Mouse (Mus musculus) cerebellum, adult (tissue): ENCODE measurements around the gene E330021D16Rik.
"Not testable (repeated sequence)": the region's sequence is repeated elsewhere in the genome, so short reads cannot be mapped to it uniquely, and the experiment has no call there.

Experiments used
- ATAC-seq: cut with Nextera tagmentation; 2 replicates; pipeline ENCODE4 v1.9.2; 2017; ENCODE audit warnings: mild to moderate bottlenecking, moderate library complexity, mixed read lengths; ENCODE audit not compliant: insufficient number of reproducible peaks, low FRiP score, low TSS enrichment

Gene E330021D16Rik

DNA sequence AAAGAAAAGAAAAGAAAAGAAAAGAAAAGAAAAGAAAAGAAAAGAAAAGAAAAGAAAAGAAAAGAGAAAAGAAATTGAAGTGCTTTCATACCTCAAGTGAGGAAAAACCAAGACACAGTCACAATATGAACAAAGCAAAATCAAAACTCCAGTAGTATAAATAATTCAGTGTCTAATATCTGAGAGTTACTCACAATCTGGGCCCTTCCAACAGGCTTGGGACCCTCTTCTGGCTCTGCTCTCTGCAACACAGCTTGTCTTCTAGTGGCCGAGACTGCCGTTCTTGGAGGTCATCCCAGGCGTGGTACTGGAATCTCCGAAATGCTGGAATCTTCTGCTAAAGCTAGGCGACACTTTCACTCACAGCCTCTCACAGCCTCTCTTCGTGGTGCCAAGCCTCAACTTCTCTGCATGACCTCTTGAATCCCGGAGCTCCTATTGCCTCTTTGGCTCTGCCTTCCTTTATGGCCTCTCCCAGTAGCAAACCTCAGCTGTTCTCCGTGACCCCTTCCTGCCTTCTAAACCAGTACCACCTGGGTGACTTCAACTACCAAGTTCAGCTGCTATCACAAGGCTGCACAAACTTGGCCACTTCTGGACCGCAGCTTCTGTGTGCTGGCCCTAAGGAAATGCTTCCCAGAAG, at the start of gene E330021D16Rik:
Gene E330021D16Rik, minus strand, starts transcription at position 437 of the 643 bp plus-strand sequence.
- ATAC-seq, result no peak

DNA sequence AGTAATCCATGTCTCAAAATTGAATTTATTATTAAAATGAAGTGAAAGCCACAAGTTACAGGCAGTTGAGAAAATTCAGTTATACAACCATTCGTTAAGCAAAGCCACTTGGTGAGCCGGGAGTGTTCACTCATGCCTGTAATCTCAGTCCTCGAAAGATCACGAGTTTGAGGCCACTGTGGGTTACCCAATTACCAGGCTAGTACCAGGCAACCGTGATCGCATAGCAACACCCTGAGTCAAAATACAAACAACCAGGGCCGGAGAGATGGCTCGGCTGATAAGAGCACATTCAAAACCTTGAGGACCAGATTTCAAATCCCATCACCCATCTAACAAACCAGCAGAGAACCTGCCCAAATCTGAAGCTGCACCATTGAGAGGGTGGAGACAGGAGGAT, 49.7 kb upstream of the E330021D16Rik start:
- ATAC-seq, result no peak

DNA sequence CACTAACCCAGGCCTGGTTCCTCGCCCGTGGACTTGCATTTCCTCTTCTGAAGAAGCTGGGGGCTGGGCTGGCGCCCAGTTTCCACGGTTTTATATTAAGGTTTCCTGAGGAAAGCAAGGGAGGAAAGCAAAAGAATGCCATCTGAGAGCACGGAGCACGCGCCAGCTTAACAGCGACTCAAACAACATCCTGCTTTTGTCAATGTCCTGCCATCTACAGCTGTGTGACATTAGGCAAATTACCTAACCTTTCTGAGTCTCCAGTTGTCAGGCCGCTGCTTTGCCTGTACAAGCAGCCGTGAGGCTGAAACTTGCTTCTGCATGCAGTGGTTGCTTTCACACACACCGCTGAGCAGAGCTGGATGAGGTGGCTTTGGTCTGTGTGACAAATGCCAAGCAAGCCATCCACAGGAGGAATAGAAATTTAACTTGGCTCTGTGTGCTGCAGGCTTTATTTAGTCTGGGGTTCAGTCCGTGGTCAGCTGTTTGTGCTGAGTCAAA, 48.8 kb upstream of the E330021D16Rik start:
- no peak for ATAC-seq

DNA sequence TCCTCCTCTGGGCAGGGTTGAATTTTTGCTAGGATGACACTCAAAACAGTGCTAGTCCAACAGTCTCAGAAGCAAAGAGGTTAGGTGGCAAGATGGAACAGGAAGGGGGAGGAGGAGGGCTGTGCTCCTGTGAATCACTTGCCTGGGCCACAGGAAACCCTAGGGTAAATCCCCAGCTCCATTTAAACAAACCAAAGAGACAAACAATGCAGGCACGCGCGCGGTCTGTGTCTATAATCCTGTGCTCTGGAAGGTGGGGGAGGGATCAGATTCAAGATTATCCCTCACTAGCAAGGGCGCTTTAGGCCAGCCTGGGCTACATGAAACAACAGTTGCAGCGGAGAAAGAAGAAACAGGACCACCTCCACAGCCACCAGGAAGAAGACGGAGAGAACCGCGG, 48.1 kb upstream of the E330021D16Rik start:
- no peak for ATAC-seq

DNA sequence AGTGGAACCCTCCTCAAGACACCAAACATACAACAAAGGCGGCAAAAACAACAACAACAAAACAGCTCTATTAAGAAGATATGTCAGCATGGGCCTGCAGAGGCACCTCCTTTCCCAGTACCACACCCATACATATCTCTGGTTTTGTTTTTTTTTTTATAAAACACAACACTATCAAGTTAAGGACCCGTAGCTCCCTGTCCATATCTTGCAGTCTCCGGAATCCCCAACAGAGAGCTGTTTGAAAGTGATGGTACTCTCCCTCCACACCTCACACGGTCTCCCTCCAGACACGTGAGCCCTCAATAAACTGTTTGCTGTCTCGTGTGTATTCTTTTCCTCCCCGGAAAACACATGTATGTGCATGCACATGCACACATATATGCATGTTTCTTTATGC, 43.8 kb upstream of the E330021D16Rik start:
- ATAC-seq, result no peak

DNA sequence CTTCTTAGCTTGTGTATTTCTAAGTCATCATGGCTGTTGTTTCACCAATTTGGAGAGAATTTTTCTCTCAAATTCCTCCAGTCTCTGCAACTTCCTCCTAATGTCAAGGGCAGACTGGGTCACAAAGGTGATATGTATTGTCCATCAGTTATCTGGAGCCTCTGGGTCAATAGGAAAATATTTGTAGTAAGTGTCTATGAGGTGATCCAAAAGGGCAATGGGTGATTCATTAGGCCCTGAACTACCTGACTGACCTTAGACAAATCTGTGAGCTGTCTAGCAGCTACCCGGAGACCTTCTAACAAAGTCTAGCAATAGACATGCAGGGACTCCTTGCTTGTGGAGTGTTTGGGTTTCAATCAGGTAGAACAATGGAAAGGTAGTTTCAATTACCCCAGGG, 40.9 kb upstream of the E330021D16Rik start:
- no peak for ATAC-seq

DNA sequence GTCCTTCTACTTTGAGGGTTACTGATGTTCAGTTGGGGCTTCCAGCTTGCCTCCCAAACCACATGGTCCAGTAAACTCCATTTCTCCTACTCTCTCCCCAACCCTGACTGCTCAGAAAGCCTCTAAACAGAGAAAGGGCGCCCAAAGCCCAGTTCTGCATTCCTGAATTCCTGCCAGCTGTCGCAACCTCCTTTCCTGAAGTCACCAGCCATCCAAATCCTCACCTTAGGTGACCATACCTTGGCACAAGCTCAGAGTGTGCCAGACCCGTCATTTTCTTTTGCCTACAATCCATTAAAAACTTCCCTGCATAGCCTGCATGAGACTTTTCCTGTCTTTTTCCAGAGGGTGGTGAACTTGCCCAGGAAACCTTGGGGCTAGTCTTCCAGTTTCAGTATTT, 40.3 kb upstream of the E330021D16Rik start:
- ATAC-seq, result no peak

DNA sequence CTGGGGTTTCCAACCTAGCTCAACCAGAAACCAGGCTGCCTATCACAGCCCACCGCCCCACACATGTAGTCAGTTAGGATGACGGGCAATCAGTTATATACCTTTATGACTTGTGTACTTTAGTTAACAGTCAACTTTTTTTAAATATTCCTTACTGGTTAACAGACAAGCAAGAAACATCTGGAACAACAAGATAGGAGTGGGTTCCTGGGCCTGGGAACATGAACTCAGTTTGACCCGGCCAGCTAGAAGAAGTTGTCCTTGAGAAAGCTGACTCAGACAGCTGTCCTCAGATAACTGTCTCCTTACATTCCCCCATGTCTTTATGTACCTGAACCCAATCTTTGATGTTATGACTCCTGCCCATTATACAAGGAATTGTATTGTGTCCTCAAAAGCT, 37.3 kb upstream of the E330021D16Rik start:
- ATAC-seq, result no peak

DNA sequence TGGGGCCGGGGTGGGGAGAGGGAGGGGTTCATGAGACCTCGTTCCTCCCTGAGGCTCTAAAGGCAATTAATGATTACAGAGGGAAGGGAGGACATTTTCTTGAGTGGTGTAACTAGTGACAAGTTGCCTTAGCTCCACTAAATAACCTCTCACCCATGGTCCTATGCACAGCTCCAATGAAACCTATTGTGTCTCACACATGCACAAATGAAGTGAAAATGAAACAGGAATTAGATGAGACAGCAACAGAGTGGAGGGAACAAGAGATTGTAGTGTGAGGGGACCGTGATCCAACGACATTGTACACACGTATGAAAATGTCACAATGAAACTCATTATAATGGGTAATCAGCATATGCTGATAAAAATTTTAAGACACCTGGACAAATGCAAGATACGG, 35.5 kb upstream of the E330021D16Rik start:
- no peak for ATAC-seq

DNA sequence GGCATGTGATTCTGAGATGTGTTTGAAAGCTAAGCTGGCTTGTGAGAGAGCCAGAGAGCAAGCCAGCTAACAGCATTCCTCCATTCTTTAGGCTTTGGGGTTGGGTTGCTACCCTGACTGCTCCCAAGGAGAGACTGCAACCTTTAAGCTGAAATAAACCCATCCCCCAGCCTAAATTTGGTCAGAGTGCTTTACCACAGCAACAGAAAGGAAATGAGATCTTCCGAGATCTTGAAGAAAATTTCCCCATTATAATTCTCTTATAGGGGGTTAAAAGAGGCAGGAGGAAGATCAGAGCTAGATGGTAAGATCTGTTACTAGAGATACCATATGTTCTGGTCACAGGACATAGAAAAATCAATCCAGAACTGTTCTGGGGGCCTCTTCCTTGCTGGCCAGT, 34.6 kb upstream of the E330021D16Rik start:
- no peak for ATAC-seq

DNA sequence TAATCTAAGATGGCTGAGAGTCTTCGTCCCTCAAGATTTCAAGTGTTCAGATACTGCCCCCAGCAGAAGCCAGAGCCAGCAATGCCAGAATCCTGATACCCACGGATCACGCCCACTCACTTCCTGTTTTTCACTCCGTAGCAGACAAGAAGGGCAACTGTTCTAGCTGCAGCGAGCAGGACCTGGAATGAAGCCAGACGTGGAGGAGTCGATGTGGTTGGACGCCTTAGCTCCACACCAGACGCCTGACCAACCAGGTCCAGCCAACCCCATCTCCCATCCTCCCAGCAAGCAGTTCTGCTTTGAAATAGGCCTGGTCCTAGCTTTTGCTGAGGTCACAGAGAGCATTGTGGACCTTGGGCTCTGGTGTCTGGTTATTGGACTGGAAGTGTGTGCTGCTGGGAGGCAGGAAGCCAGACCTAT, 33.9 kb upstream of the E330021D16Rik start:
- ATAC-seq, result no peak

DNA sequence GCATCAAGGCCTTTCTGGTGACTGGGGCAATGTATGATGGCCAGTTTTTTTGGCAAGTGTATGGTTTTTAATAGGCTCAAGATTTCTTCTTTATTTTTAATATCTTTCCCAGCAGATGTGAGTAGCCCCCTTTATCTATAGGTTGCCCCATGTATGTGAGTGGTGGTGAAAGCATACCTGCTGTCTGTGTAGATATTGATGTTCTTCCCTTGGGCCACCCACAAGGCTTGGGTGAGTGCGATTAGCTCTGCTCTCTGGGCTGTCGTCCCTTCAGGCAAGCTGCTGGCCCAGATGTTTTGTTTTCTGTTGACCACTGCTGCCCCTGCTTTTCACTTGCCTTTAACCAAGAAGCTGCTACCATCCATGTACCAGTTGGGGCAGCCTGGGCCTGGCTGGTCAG, 23.8 kb upstream of the E330021D16Rik start:
- ATAC-seq, result not testable (repeated sequence)

DNA sequence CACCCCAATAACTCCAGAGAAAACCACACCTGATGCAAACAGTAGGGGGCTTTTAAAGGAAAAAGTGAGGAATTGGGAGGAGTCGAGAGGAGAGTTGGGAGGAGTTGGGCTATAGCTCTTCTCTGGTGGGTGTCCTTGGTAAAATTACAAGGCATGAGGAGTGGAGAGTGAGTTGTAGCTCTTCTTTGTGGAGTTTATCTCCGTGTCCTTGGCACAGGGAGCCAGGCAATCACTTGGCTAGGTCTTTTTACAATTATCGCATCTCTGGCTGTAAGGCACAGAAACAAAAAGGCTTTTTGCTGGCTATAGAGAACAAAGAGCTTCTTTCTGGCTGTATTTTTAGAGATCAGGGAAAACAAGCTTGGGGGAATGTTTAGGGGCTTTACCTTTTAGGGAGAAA, 20.8 kb upstream of the E330021D16Rik start:
- ATAC-seq, result not testable (repeated sequence)

DNA sequence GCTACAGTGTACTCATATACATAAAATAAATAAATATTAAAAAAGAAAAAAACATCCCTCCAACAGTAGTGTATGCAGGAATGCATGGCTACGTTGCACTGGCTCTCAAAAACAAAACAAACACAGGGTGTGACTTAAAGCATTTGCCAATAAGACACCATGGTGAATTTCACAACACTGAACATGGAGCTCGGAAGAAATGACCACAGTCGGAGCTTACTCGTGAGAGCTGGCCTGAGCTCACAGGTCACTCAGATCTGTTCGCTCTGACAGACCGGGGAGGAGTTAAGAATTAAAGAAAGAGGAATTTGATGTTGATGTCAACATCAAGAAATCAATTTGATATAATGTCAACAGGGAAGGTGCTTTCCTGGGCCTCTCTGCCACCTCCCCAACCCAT, 18.2 kb upstream of the E330021D16Rik start:
- no peak for ATAC-seq

DNA sequence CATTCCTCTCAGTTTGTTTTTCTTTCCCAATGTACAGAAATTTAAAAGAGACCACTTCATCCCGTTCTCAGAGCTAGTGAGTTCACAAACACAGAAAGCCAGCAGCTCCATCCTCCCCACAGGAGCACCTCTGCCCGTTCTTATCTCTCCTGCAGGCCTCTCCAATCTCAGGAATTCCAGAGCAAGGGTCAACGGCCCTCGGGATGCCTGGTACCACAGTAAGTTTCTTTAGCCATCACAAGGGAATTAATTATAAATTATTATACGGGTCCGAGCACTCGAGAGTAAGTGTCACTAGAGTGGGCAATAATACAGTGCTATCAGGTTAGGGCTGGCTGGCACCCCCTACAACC, 16.5 kb upstream of the E330021D16Rik start:
- ATAC-seq, result no peak

DNA sequence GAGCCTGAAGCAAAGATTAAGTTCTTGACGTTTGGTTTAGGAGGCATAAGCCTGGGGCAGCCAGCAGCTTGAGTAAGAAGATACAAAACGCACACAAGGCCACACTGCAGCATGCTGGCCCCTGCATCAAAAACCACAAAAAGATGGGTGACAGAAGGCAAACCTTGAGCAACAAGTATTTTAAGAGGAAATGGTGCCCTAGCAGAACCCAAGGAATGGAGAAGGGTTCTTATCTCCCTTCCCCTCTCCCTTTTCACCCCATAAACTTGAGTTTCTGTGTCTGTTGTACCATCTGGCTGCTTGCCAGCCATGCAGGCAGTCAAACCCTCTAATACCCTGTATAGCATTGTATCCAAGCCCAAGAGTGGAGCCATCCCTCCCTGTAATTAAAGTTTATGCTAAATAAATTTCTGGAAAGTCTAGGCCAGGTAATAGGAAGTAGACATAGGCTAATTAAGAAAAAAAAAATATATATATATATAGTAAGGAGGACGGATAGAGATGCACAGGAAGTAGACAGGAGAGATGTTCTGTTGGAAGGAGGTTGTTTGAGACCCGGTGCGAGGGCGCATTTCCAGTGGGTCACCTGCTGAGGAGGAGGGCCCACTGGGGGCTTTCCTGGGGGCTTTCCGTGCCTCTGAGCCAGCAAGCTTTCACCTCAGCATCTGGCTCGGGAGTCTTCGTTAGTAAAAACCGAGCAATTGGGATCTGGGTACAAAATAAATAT, 16.0 kb upstream of the E330021D16Rik start:
- no peak for ATAC-seq

DNA sequence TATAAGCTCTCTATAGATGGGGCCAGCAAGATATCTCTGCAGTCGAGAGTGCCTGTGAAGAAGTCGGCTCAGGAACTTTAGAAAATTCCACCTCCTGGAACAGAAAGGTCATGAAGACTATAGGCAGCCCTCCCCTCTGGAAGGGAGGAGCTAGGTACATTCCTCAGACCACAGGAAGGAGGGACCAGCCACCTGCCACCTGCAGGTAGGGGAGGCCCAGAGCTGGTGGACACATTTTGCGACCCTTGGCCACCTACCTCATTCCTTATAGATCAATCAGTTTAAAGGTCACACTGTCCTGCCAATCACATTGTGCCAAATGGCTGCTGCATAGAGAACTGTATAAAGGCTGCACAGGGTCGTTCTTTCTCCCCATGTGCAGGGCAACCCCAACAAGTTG, 14.1 kb upstream of the E330021D16Rik start:
- no peak for ATAC-seq

DNA sequence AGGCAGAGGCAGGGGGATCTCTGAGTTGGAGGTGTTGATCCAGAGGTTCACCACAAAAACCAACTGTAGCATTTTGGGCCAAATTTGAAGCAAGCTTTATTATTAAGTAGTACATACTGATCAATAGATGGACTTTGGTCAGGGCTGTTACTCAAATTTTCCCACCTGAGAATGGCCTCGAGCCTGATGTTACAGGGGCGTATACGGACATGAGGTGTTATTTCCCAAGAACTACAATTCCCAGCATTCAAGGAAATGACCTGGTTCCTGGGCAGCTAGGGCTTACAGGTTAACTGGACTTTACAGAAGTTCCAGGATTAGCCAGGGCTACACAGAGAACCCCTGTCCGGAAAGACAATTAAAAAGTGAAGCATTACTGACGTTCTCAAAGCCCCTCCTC, 13.0 kb upstream of the E330021D16Rik start:
- ATAC-seq, result no peak

DNA sequence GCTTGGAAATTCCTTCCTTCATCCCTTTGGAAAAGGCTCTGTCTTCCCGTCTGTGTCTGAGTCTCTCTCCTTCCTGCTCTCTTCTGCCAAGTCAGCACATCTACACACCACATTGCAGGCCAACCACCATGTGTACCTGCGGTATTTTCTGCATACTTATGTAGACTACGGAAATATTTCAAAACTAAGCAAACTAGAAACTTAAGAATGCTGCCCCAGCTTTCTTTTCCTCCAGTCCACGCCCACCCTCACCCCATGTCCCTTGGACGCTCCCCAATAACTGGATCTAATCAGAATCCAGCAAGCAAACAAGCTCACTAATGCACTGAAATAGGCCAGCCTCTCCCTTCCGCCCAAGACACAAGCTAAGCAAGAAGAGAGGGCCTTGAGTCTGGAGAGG, 11.9 kb upstream of the E330021D16Rik start:
- ATAC-seq, result no peak

DNA sequence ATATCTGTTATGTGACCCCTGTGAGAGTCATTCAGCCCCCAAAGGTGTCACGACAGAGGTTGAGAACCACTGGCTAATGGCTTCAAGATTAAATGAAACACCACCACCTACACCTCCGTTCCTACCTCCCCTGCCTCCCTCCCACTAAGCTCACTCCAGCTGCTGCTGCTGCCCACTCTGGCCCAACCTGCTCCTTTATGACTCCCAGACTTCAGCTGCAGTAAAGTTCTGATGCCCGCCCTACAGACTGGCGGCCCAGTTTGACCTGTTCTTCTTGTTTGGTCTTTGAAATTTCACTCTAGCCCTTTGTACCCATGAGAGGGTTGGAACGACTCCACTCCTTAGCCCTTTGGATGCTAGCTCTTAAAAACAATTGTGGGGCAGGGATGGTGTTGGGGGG, 10.6 kb upstream of the E330021D16Rik start:
- no peak for ATAC-seq

DNA sequence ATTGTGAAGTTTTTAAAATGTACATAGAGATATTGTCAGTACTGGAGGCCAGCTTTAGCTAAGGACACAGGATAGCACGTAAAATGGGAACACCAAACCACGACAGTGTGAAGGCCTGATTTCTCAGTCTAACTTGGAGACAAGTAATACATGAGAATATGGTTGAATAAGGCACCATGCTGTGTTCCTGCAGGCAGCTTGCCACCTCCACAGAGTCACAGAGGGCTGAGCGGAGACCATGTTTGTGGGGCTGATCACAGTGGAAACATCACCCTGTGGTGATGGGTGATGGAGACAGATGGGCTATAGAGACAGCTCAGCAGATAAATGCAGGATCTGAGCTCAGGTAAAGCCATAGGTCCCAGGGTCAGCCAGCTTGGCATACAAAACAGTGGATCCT, 8.8 kb upstream of the E330021D16Rik start:
- ATAC-seq, result 0 out of 2 replicates have a peak, but pooled peaks have one; percentile 13

DNA sequence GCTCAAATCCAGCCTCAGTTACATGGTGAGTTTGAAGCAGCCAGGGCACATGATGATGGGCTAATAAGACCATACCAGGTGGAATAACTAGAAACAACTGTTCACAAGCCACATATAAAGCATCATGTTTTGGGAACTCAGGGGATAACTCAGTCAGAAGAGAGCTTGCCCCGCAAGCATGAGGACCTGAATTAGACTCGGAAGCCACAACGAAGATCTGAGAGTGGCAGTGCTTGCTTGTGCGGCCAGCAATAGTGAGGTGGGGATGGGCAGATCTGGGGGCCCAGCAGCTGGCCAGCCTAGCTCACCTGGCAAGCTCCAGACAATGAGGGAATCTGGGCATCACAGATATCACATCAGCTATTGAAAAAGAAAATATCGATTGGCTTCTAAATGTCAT, 7.8 kb upstream of the E330021D16Rik start:
- ATAC-seq, result no peak
